Mouse (Mus musculus) thymus, adult 2 months (tissue): ENCODE measurements around the gene Sap30l.

ENCODE experiments used
- CTCF ChIP-seq: fragments of 200-500 bp; IDR thresholded peaks from 2 replicates; pipeline ENCODE4 v1.5.1; 2012; ENCODE audit warnings: mild to moderate bottlenecking, control low read depth, low read length, moderate library complexity, borderline replicate concordance; ENCODE audit not compliant: control insufficient read depth, poor library complexity, insufficient read depth; ENCODE audit errors: extremely low read depth
- POLR2A ChIP-seq: fragments of 200-500 bp; IDR thresholded peaks from 2 replicates; pipeline ENCODE4 v1.6.1; 2012; ENCODE audit warnings: mild to moderate bottlenecking, low read length, control low read depth, moderate library complexity; ENCODE audit not compliant: control insufficient read depth, poor library complexity, insufficient read depth; ENCODE audit errors: extremely low read depth

- no peak for TF ChIP-seq CTCF
- TF ChIP-seq POLR2A, result no peak
Measured at GRCm38 (mm10) chr11:57800266-57800951, 1.0 kb upstream of the Sap30l start.
